Mouse (Mus musculus): ENCODE data around the gene Meioc. TPM values are rescaled to one million over a fixed set of nuclear protein-coding genes. Genes with fewer than 3 reads are reported as not detected.

The Meioc gene
- polyA plus RNA-seq, 1 experiment from 2014 or later: 0.12 TPM

Small RNAs within 50 kb of the gene (microRNA-seq; reads per million reads assigned to microRNA genes)
- not detected for gene Gm22920

Other genes starting within 250 kb of the Meioc start
- 33.1 and 45.5 TPM in 2 replicates for gene Grn, start 233.4 kb upstream of the Meioc start, polyA plus RNA-seq (2014; fragmentation: Nextera tagmentation; extraction: Ambion mirVana)
- 28.6 and 50.4 TPM in 2 replicates for gene Fam171a2, start 216.0 kb upstream of the Meioc start, polyA plus RNA-seq (2014; fragmentation: Nextera tagmentation; extraction: Ambion mirVana)
- gene Itga2b, start 193.6 kb upstream of the Meioc start, polyA plus RNA-seq (2014; fragmentation: Nextera tagmentation; extraction: Ambion mirVana): 5.4 and 7.7 TPM in 2 replicates
- gene Gpatch8, start 107.3 kb upstream of the Meioc start, polyA plus RNA-seq (2014; fragmentation: Nextera tagmentation; extraction: Ambion mirVana): 51.3 and 58.4 TPM in 2 replicates
- 2.3 and 4.2 TPM in 2 replicates for gene Gm11627, start 84.3 kb upstream of the Meioc start, polyA plus RNA-seq (2014; fragmentation: Nextera tagmentation; extraction: Ambion mirVana)
- gene Fzd2, start 59.3 kb upstream of the Meioc start, polyA plus RNA-seq (2014; fragmentation: Nextera tagmentation; extraction: Ambion mirVana): 7.2 and 8.0 TPM in 2 replicates
- gene Ccdc43, start 34.1 kb downstream of the Meioc start, polyA plus RNA-seq (2014; fragmentation: Nextera tagmentation; extraction: Ambion mirVana): 38.8 and 42.4 TPM in 2 replicates
- 18.2 and 24.1 TPM in 2 replicates for gene Adam11, start 97.7 kb downstream of the Meioc start, polyA plus RNA-seq (2014; fragmentation: Nextera tagmentation; extraction: Ambion mirVana)
- gene Gjc1, start 156.0 kb downstream of the Meioc start, polyA plus RNA-seq (2014; fragmentation: Nextera tagmentation; extraction: Ambion mirVana): 32.0 and 33.9 TPM in 2 replicates
- gene Higd1b, start 172.1 kb downstream of the Meioc start, polyA plus RNA-seq (2014; fragmentation: Nextera tagmentation; extraction: Ambion mirVana): 5.4 and 9.6 TPM in 2 replicates
- gene Eftud2, start 217.3 kb downstream of the Meioc start, polyA plus RNA-seq (2014; fragmentation: Nextera tagmentation; extraction: Ambion mirVana): 111 and 150 TPM in 2 replicates
- gene Ccdc103, start 217.5 kb downstream of the Meioc start, polyA plus RNA-seq (2014; fragmentation: Nextera tagmentation; extraction: Ambion mirVana): 2.1 and 2.4 TPM in 2 replicates
- gene Fam187a, start 221.5 kb downstream of the Meioc start, polyA plus RNA-seq (2014; fragmentation: Nextera tagmentation; extraction: Ambion mirVana): not detected in 2 replicates
- 0.26 TPM in 1 of 2 replicates, not detected in the other for gene Gfap, start 237.2 kb downstream of the Meioc start, polyA plus RNA-seq (2014; fragmentation: Nextera tagmentation; extraction: Ambion mirVana)